Mouse (Mus musculus) neural tube, embryonic 14.5 days (tissue): ENCODE measurements around the gene Alkbh6. TPM values are rescaled to one million over a fixed set of nuclear protein-coding genes. Genes with fewer than 3 reads are reported as not detected.

Experiments
- ATAC-seq: fragments of 200-750 bp; cut with Nextera tagmentation; 2 replicates; pipeline ENCODE4 v1.8.0; 2017; ENCODE audit warnings: low read depth, mild to moderate bottlenecking, moderate TSS enrichment, moderate library complexity
- H3K27ac ChIP-seq: fragments of 300-500 bp; sonication (generic); 2 replicates; pipeline ENCODE4 v1.5.1; 2014; ENCODE audit warnings: low read depth, mild to moderate bottlenecking, control low read depth, low read length, moderate library complexity, mixed read lengths
- H3K27me3 ChIP-seq: fragments of 300-500 bp; sonication (generic); 2 replicates; pipeline ENCODE4 v1.6.1; 2014; ENCODE audit warnings: low read length; ENCODE audit not compliant: control insufficient read depth, insufficient read depth
- H3K36me3 ChIP-seq: fragments of 300-500 bp; sonication (generic); 2 replicates; pipeline ENCODE4 v1.6.1; 2014; ENCODE audit warnings: low read length, mixed read lengths; ENCODE audit not compliant: control insufficient read depth, insufficient read depth
- H3K4me1 ChIP-seq: fragments of 300-500 bp; sonication (generic); 2 replicates; pipeline ENCODE4 v1.6.1; 2014; ENCODE audit warnings: low read length; ENCODE audit not compliant: control insufficient read depth, insufficient read depth
- H3K4me2 ChIP-seq: fragments of 300-500 bp; sonication (generic); 2 replicates; pipeline ENCODE4 v1.6.1; 2014; ENCODE audit warnings: mild to moderate bottlenecking, low read depth, low read length, control low read depth
- H3K4me3 ChIP-seq: fragments of 300-500 bp; sonication (generic); 2 replicates; pipeline ENCODE4 v1.5.1; 2014; ENCODE audit warnings: low read depth, low read length, control low read depth, mixed read lengths
- H3K9ac ChIP-seq: fragments of 300-500 bp; sonication (generic); replicated peaks from 2 replicates; pipeline ENCODE4 v1.6.1; 2014; ENCODE audit warnings: low read depth, mild to moderate bottlenecking, control low read depth, low read length, mixed read lengths
- H3K9me3 ChIP-seq: fragments of 300-500 bp; sonication (generic); 2 replicates; pipeline ENCODE4 v1.6.1; 2016; ENCODE audit warnings: low read length; ENCODE audit not compliant: control insufficient read depth
- WGBS: fragments of 180-500 bp; shearing (Covaris S2); extraction: QIAGEN DNeasy Blood & Tissue Kit; methylation state at CpG from one replicate; pipeline ENCODE4 v1.1.7; 2014; 5-methylcytosine and 5-hydroxymethylcytosine counted together
- polyA plus RNA-seq: library from polyadenylated mRNA; unstranded; fragments of >200 nt; fragmentation: Nextera tagmentation; extraction: Ambion mirVana; gene quantifications from 2 replicates; pipeline ENCODE4 v1.2.1, GENCODE M21; 2014

The Alkbh6 gene
- polyA plus RNA-seq, 1 experiment from 2014 or later: 137 TPM

DNA sequence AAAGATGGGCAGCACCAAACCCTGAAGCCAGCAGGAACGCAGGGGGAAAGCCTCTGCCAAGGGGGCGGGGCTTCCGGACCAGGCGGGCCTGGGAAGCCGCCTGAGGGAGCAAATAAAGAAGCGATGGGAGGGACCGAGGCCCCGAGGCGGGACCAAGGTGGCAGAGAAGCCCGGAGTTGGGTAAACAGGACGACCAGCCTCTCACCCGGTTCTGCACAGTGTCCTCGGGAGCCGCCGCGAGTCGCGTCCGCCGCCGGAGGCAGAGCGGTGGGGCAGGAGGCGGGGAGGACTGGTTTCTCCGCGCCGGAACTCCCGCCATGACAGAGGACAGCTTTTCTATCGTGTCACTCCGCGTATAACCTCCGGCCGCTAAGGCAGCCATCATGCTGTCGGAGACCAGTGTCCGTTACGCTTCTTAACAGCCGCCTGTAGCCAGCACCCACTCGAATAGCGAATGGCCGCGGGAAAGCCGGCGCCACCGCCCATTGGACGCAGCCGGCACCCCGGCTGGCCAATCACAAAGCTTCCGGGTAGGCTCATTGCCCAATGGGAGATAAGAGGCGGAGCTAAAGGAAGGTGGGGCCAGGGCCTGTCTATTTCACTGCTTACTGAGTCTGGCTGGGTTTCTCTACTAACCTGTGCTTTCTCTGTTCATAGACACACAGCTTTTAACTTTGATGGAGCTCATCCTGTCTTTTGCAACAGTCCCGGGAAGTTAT is 28.4 kb upstream of the Alkbh6 start, which contains the start of the genes Thap8 and Wdr62:
TSS of gene Thap8 (plus strand) at position 144 of the 719 bp plus-strand sequence.
TSS of gene Wdr62 (minus strand) at position 469 of the 719 bp plus-strand sequence.
- Histone ChIP-seq H3K9me3 (no peaks in the 10 kb centered on the region), H3K4me1 (0 out of 2 replicates have a peak, but pooled peaks cover 3% of the 10 kb centered on the region), H3K27me3 (no peaks in the 10 kb centered on the region), H3K9ac (peak within 1 kb of the TSS; percentile 37), H3K4me3 (peak within 1 kb of the TSS; percentile 64), H3K4me2 (peak within 1 kb of the TSS; percentile 72), H3K27ac (peak within 1 kb of the TSS; percentile 88), H3K36me3 (no peaks in the 10 kb centered on the region)
- ATAC-seq: peak; percentile 96
- WGBS: 0% methylated on average over 47 of the region's 49 CpGs

DNA sequence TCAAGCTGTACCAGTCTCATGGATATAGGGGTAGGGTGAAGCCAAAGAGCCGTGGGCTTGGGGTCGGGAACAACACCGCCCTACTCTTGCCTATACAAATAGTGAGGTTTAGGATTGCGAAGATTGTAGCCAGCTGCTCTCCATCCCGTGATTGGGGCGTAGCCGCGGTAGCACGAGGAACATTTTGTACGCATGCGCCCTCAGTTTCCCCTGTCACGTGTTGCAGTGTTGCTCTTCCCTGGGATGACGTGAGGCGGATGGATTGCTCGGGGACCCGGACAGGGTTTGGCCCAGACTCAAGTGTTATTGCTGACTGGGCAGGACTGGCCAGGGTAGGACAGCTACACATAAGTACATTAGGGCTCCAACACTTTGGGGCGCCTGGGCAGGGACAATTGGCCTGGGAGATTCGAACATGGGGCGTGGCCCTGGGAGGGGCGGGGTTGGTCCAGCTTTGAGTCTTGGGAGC is 27.8 kb upstream of the Alkbh6 start:
- Histone ChIP-seq H3K27ac (peak overlapping the region; percentile 88), H3K9me3 (no peaks in the 10 kb centered on the region), H3K27me3 (no peaks in the 10 kb centered on the region), H3K4me3 (peak overlapping the region; percentile 64), H3K9ac (peak overlapping the region; percentile 17), H3K4me2 (peak overlapping the region; percentile 72), H3K4me1 (0 out of 2 replicates have a peak, but pooled peaks cover 3% of the 10 kb centered on the region), H3K36me3 (no peaks in the 10 kb centered on the region)
- ATAC-seq: peak; percentile 91
- under 1% methylated on average over 20 of the region's 20 CpGs for WGBS

DNA sequence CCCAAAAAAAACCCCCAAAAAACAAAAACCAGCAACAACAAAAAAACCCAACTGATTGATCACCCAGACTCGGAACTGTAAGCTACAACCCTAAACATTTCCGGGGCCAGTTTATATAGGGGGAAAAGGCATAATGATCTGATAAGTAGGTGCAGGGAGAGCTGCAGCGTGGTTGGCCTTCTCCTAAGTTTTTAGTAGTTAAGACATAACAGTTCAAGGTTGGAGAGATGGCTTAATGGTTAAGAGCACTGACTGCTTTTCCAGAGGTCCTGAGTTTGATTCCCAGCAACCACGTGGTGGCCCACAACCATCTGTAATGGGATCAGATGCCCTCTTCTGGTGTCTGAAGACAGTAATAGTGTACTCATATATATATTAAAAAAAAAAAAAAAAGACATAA is 27.0 kb upstream of the Alkbh6 start:
- H3K4me2 ChIP-seq: no peak overlapping the region
- no peak overlapping the region; the same call in 1 of the 2 replicates for H3K27ac ChIP-seq
- 0 out of 2 replicates have a peak, but pooled peaks cover 3% of the 10 kb centered on the region for H3K4me1 ChIP-seq
- no peak overlapping the region for H3K4me3 ChIP-seq
- no peaks in the 10 kb centered on the region for H3K9me3 ChIP-seq
- no peak for ATAC-seq
- H3K27me3 ChIP-seq: no peaks in the 10 kb centered on the region
- H3K36me3 ChIP-seq: no peaks in the 10 kb centered on the region
- 87% methylated on average over 4 of the region's 4 CpGs for WGBS
- H3K9ac ChIP-seq: no peak overlapping the region

DNA sequence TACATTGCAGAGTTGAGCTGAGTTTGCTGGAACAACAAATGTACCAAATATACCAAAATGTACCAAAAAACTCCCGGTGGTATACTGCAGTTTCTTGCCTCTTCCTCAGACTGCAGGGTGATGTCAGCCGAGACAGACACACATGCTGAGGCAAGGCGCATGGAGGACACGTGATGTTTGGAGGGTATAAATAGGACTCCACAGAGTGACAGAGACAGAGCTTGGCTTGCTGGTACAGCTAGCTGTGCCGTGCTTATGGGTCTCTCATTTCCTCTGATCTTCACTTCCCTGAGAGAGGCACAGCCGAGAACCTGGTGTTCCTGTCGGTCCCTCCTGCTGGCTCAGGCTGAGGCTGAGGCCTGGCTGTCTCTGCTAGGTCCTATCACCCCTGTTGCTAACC is 25.8 kb upstream of the Alkbh6 start:
- Histone ChIP-seq H3K4me3 (no peak overlapping the region), H3K36me3 (no peaks in the 10 kb centered on the region), H3K27ac (no peak overlapping the region), H3K4me1 (0 out of 2 replicates have a peak, but pooled peaks cover 3% of the 10 kb centered on the region), H3K9ac (no peak overlapping the region), H3K27me3 (no peaks in the 10 kb centered on the region), H3K9me3 (no peaks in the 10 kb centered on the region), H3K4me2 (no peak overlapping the region)
- ATAC-seq: no peak
- 80% methylated on average over 7 of the region's 7 CpGs for WGBS

- 63% methylated on average over 8 of the region's 8 CpGs for WGBS
- Histone ChIP-seq H3K4me1 (no peaks in the 10 kb centered on the region), H3K9me3 (no peaks in the 10 kb centered on the region), H3K27me3 (no peaks in the 10 kb centered on the region), H3K27ac (no peak overlapping the region), H3K36me3 (no peaks in the 10 kb centered on the region), H3K4me3 (no peak overlapping the region), H3K9ac (no peak overlapping the region), H3K4me2 (no peak overlapping the region)
- no peak for ATAC-seq
These were observed 21.7 kb upstream of the Alkbh6 start for GRCm38 (mm10) chr7:30286701-30287410.

DNA sequence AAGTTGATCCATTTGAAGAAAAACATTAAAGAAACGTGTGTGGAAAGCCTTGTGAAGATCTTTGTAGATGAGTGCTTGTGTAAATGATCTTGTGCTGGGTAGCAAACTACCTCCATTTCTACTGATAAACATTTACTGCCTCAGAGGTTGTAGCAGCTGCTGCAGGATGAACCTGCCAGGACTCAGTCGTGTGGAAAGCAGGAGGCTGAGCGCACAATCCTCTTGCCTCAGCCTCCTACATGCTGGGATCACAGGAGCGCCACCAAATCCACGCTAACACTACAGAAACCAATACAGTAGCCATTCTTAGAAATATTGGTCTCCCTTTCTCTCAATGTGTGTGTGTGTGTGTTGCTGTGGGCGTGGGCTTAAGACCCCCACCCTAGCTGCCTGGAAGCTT is 20.5 kb upstream of the Alkbh6 start:
- WGBS: 67% methylated on average over 6 of the region's 6 CpGs

GRCm38 (mm10) chr7:30289071-30289713 is 19.3 kb upstream of the Alkbh6 start:
- ATAC-seq: no peak
- no peaks in the 10 kb centered on the region for H3K27me3 ChIP-seq
- no peak overlapping the region for H3K4me3 ChIP-seq
- H3K4me1 ChIP-seq: peaks cover 15% of the 10 kb centered on the region
- H3K36me3 ChIP-seq: peaks cover 6% of the 10 kb centered on the region
- H3K27ac ChIP-seq: no peak overlapping the region
- H3K4me2 ChIP-seq: no peak overlapping the region
- no peaks in the 10 kb centered on the region for H3K9me3 ChIP-seq
- H3K9ac ChIP-seq: no peak overlapping the region
- WGBS: 61% methylated on average over 7 of the region's 7 CpGs

More for the DNA sequence above, 20.5 kb upstream of the Alkbh6 start:
- no peaks in the 10 kb centered on the region for H3K27me3 ChIP-seq
- ATAC-seq: no peak
- H3K4me3 ChIP-seq: no peak overlapping the region
- H3K36me3 ChIP-seq: no peaks in the 10 kb centered on the region
- no peak overlapping the region for H3K4me2 ChIP-seq
- no peak overlapping the region for H3K9ac ChIP-seq
- H3K9me3 ChIP-seq: no peaks in the 10 kb centered on the region
- no peak overlapping the region for H3K27ac ChIP-seq
- peaks cover 9% of the 10 kb centered on the region for H3K4me1 ChIP-seq

DNA sequence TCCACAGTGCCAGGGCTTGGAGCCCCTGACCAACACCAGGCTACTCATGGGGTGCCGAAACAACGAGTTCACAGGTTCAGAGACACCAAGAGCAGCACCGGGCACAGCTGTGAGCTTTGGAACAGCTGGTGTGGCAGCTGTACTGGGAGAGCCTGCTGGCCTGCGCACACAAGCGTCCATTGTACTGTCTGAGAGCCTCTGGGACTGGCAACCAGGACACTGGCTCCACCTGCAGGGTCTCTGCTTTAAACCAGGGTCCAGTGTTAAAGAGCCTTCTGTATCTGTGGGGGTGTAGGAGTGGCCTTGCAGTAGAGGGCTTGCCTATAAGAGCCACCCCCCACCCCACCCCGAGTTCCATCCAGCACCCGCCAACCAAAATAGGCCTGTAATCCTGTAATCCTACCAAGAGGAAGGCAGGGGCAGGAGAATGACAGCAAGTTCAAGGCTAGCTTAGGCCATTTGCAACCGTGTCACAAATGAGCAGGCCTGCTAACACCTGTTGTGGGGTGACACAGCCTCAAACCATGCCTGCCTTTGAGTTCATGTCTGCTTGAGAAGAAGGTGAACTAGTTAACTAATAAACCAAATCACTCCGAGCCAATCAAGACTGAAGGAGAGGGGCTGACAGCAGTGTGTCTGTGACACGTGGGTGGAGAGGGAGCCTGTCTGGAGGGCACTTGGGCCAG is 18.7 kb upstream of the Alkbh6 start:
- no peaks in the 10 kb centered on the region for H3K9me3 ChIP-seq
- H3K36me3 ChIP-seq: peaks cover 9% of the 10 kb centered on the region
- WGBS: 56% methylated on average over 10 of the region's 10 CpGs
- peaks cover 19% of the 10 kb centered on the region for H3K4me1 ChIP-seq
- H3K9ac ChIP-seq: no peak overlapping the region
- H3K4me2 ChIP-seq: no peak overlapping the region
- no peaks in the 10 kb centered on the region for H3K27me3 ChIP-seq
- no peak overlapping the region for H3K4me3 ChIP-seq
- H3K27ac ChIP-seq: no peak overlapping the region
- peak; percentile 16; the same call in 1 of the 2 replicates for ATAC-seq
